In the genomic region with DNA sequence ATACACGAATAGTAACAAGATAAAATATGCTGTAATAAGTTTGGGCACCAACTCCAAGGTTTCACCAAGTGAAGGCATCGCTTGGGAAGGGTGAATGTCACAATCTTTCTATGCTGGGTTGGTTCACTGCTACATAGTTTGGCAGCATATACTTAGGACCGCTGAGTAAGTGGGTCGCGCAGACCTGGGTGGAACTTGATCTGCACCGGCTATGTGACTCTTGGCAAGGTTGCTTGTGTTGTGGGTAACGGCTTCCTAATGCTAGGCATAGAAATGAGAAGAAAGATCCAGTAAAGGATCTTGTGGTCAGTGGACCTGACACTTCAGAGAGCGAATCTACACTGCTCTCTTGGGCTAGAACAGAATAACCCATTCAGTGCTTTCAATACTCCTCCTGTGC, we compare ENCODE assay signal across 31 mouse cellular contexts. TPM values are rescaled to one million over a fixed set of nuclear protein-coding genes. Genes with fewer than 3 reads are reported as not detected.
DNase-seq lines count a peak whose midpoint lies in the region; ATAC-seq lines count a peak whose summit lies in the region.
"Had no signal": no experiment of that assay in that cellular context is flagged by ENCODE, and none has a peak within 500 bp of the region (broad histone marks: within the 10 kb centered on the region; RNA-seq: fewer than 3 reads in every experiment).

No protein-coding gene starts in this region.

- DNase-seq in embryonic facial prominence, embryonic 14.5 days (ENCODE audit: low spot score) = peak; percentile 30
- DNase-seq in embryonic facial prominence, embryonic 10.5 days (ENCODE audit: low spot score) = no peak
- DNase-seq in gastrocnemius, postnatal 25 days = peak; percentile 49
- no peak for DNase-seq in gastrocnemius, postnatal 10 days
- no peak for DNase-seq in layer of hippocampus, adult 18-20 months (ENCODE audit: low spot score in 2 of 2)
- DNase-seq: adrenal gland, adult 8-10 months; adrenal gland, postnatal 25 days; cerebellum, adult 18-20 months; cerebellum, adult 9-10 months; cerebellum, postnatal 14 days; heart, postnatal 14 days; kidney, adult 11 months; kidney, adult 8-10 months had no signal

- H3K9ac ChIP-seq in embryonic facial prominence, embryonic 14.5 days (ENCODE audit: low read depth, low read length) = no peak overlapping the region
- H3K9ac ChIP-seq: embryonic facial prominence, embryonic 13.5 days; forebrain, embryonic 12.5 days; forebrain, embryonic 15.5 days; heart, embryonic 15.5 days; hindbrain, embryonic 13.5 days; intestine, embryonic 15.5 days had no signal

- 73% methylated on average over 8 of the region's 8 CpGs for WGBS in embryonic facial prominence, embryonic 14.5 days
- 92% methylated on average over 8 of the region's 8 CpGs for WGBS in embryonic facial prominence, embryonic 10.5 days

- H3K36me3 ChIP-seq in embryonic facial prominence, embryonic 14.5 days (ENCODE audit: control insufficient read depth, insufficient read depth, low read length) = no peaks in the 10 kb centered on the region
- H3K36me3 ChIP-seq in embryonic facial prominence, embryonic 10.5 days (replicated peaks) = no peaks in the 10 kb centered on the region
- H3K36me3 ChIP-seq: embryonic facial prominence, embryonic 13.5 days; forebrain, embryonic 12.5 days; forebrain, embryonic 15.5 days; heart, embryonic 15.5 days; hindbrain, embryonic 10.5 days; hindbrain, embryonic 13.5 days; intestine, embryonic 15.5 days had no signal

- H3K27ac ChIP-seq in embryonic facial prominence, embryonic 14.5 days (replicated peaks; ENCODE audit: low read depth, low read length) = no peak overlapping the region
- H3K27ac ChIP-seq in embryonic facial prominence, embryonic 10.5 days (replicated peaks) = no peak overlapping the region
- H3K27ac ChIP-seq: embryonic facial prominence, embryonic 13.5 days; forebrain, embryonic 12.5 days; forebrain, embryonic 15.5 days; heart, embryonic 15.5 days; hindbrain, embryonic 10.5 days; hindbrain, embryonic 13.5 days; intestine, embryonic 15.5 days had no signal

- ATAC-seq in embryonic facial prominence, embryonic 14.5 days (ENCODE audit: low read depth) = 0 out of 2 replicates have a peak, but pooled peaks have one; percentile 34
- ATAC-seq in common myeloid progenitor, adult 5-6 weeks (replicated peaks; ENCODE audit: low read depth, poor library complexity, severe bottlenecking) = 0 out of 2 replicates have a peak, but pooled peaks have one; percentile 42
- ATAC-seq in megakaryocyte progenitor cell, adult 5-6 weeks (replicated peaks; ENCODE audit: poor library complexity) = 0 out of 2 replicates have a peak, but pooled peaks have one; percentile 26
- no peak for ATAC-seq in frontal cortex, adult (ENCODE audit: low TSS enrichment)
- ATAC-seq: activated CD4-positive, CD25-positive, alpha-beta regulatory T cell, adult 4 months; forebrain, embryonic 15.5 days; hindbrain, embryonic 16.5 days; intestine, embryonic 15.5 days had no signal

- no peaks in the 10 kb centered on the region for H3K9me3 ChIP-seq in embryonic facial prominence, embryonic 14.5 days (ENCODE audit: control insufficient read depth, low read length)
- no peaks in the 10 kb centered on the region for H3K9me3 ChIP-seq in embryonic facial prominence, embryonic 10.5 days
- H3K9me3 ChIP-seq: embryonic facial prominence, embryonic 13.5 days; forebrain, embryonic 12.5 days; forebrain, embryonic 15.5 days; heart, embryonic 15.5 days; hindbrain, embryonic 10.5 days; hindbrain, embryonic 13.5 days; intestine, embryonic 15.5 days had no signal

- H3K27me3 ChIP-seq in embryonic facial prominence, embryonic 14.5 days (replicated peaks; ENCODE audit: control insufficient read depth, insufficient read depth, low read length) = no peaks in the 10 kb centered on the region
- H3K27me3 ChIP-seq in embryonic facial prominence, embryonic 10.5 days (replicated peaks; ENCODE audit: low read depth, poor library complexity, severe bottlenecking) = no peaks in the 10 kb centered on the region
- H3K27me3 ChIP-seq: embryonic facial prominence, embryonic 13.5 days; forebrain, embryonic 12.5 days; forebrain, embryonic 15.5 days; heart, embryonic 15.5 days; hindbrain, embryonic 13.5 days; intestine, embryonic 15.5 days had no signal

- no peak overlapping the region for H3K4me3 ChIP-seq in embryonic facial prominence, embryonic 14.5 days (ENCODE audit: low read depth, low read length)
- H3K4me3 ChIP-seq in embryonic facial prominence, embryonic 10.5 days = no peak overlapping the region
- H3K4me3 ChIP-seq: embryonic facial prominence, embryonic 13.5 days; forebrain, embryonic 12.5 days; forebrain, embryonic 15.5 days; heart, embryonic 15.5 days; hindbrain, embryonic 10.5 days; hindbrain, embryonic 13.5 days; intestine, embryonic 15.5 days had no signal

- H3K4me2 ChIP-seq in embryonic facial prominence, embryonic 14.5 days (ENCODE audit: low read depth, low read length) = no peak overlapping the region
- H3K4me2 ChIP-seq: embryonic facial prominence, embryonic 13.5 days; forebrain, embryonic 12.5 days; forebrain, embryonic 15.5 days; heart, embryonic 11.5 days; heart, embryonic 15.5 days; hindbrain, embryonic 13.5 days; intestine, embryonic 15.5 days had no signal

- H3K4me1 ChIP-seq in embryonic facial prominence, embryonic 14.5 days (ENCODE audit: control insufficient read depth, insufficient read depth, low read length) = peaks cover 14% of the 10 kb centered on the region
- H3K4me1 ChIP-seq in embryonic facial prominence, embryonic 10.5 days = no peaks in the 10 kb centered on the region
- H3K4me1 ChIP-seq: forebrain, embryonic 15.5 days; hindbrain, embryonic 10.5 days; hindbrain, embryonic 13.5 days had no signal

RNA-seq across cellular contexts. Expression of a gene that starts 6.3 kb away (rescaled TPM):
- polyA plus RNA-seq in embryonic facial prominence, embryonic 14.5 days (2014; fragmentation: Nextera tagmentation; extraction: Ambion mirVana) = 0.37 TPM in 1 of 2 replicates, not detected in the other
- not detected in 2 replicates for polyA plus RNA-seq in embryonic facial prominence, embryonic 10.5 days (2016; fragmentation: Nextera tagmentation; extraction: Ambion mirVana)
- not detected for total RNA-seq in gastrocnemius, postnatal 25 days (2021)
- not detected for total RNA-seq in gastrocnemius, postnatal 10 days (2021)
- not detected in 2 replicates for total RNA-seq in common myeloid progenitor, adult 5-6 weeks (2017)
- total RNA-seq in megakaryocyte progenitor cell, adult 5-6 weeks (2015) = not detected in 2 replicates
- 0.71 TPM in 1 of 2 replicates, not detected in the other for total RNA-seq in megakaryocyte progenitor cell, adult 5-6 weeks (2017)
- not detected for total RNA-seq in layer of hippocampus, adult 18-20 months (2021)
- total RNA-seq: adrenal gland, adult 8-10 months; adrenal gland, postnatal 25 days; ES-E14; gastrocnemius, adult 8-10 months; granulocyte monocyte progenitor cell, adult 5-6 weeks; heart, adult 8-10 months; heart, postnatal 14 days had no signal
- polyA plus RNA-seq: activated CD4-positive, CD25-positive, alpha-beta regulatory T cell, adult 4 months; brain, embryonic 14.5 days; embryonic facial prominence, embryonic 13.5 days; forebrain, embryonic 12.5 days; forebrain, embryonic 15.5 days; heart, embryonic 11.5 days; heart, embryonic 15.5 days; hindbrain, embryonic 10.5 days; hindbrain, embryonic 13.5 days; hindbrain, embryonic 16.5 days; intestine, embryonic 15.5 days had no signal

RNA-seq across cellular contexts. Expression of a gene that starts 51.6 kb away (rescaled TPM):
- polyA plus RNA-seq in embryonic facial prominence, embryonic 14.5 days (2014; fragmentation: Nextera tagmentation; extraction: Ambion mirVana) = 4.3 and 4.6 TPM in 2 replicates
- polyA plus RNA-seq in embryonic facial prominence, embryonic 10.5 days (2016; fragmentation: Nextera tagmentation; extraction: Ambion mirVana) = 0.11 and 0.30 TPM in 2 replicates
- 1 to 10 TPM in 1 of 2 experiments, under 1 TPM in 1; 0.36 to 1.3 TPM for total RNA-seq in gastrocnemius, postnatal 25 days (2021)
- total RNA-seq in gastrocnemius, postnatal 10 days (2021) = 1 to 10 TPM in 1 of 2 experiments, under 1 TPM in 1; 0.97 to 1.2 TPM
- not detected in 2 replicates for total RNA-seq in common myeloid progenitor, adult 5-6 weeks (2017)
- total RNA-seq in megakaryocyte progenitor cell, adult 5-6 weeks (2015) = not detected in 2 replicates
- total RNA-seq in megakaryocyte progenitor cell, adult 5-6 weeks (2017) = not detected in 2 replicates
- total RNA-seq in layer of hippocampus, adult 18-20 months (2021) = 10 to 100 TPM; 13.5 to 13.8 TPM
- total RNA-seq: granulocyte monocyte progenitor cell, adult 5-6 weeks had no signal
- polyA plus RNA-seq: activated CD4-positive, CD25-positive, alpha-beta regulatory T cell, adult 4 months had no signal

Comparison
In these comparisons a context has a peak if more than half of its experiments do, and no peak if none do; other contexts are left out.
1. DNase-seq: peak in embryonic facial prominence, embryonic 14.5 days (single experiment) and gastrocnemius, postnatal 25 days (single experiment); none in embryonic facial prominence, embryonic 10.5 days (single experiment), gastrocnemius, postnatal 10 days (single experiment) and layer of hippocampus, adult 18-20 months (0 of 2).
2. RNA of a gene that starts 51.6 kb away (total RNA-seq): 13.5 to 13.8 TPM in layer of hippocampus, adult 18-20 months; 0.36 to 1.3 TPM in gastrocnemius, postnatal 25 days, 0.97 to 1.2 TPM in gastrocnemius, postnatal 10 days, not detected in common myeloid progenitor, adult 5-6 weeks and not detected in megakaryocyte progenitor cell, adult 5-6 weeks; every median in the first group is over 4 times any median in the second.